ENCODE assay signal across 14 mouse cellular contexts in the genomic region with DNA sequence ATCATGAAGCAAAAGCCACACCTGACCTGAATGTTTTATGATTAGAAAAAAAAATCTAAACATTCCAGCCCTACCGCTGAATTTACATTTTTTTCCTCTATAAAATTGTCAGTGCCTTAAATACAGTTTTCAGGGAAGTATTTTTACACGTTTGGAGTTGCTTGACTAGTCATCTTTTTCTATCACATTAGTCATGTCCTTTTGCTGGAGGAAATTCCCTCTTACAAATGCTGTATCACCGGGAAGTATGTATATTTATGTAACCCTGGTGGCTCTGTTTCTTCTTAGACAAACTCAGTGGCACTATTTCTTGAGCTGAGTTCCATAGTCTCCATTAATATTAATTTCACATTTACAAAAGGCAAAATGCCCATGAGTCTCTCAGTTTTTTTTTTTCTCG.
"Had no signal": no experiment of that assay in that cellular context is flagged by ENCODE, and none has a peak within 500 bp of the region (broad histone marks: within the 10 kb centered on the region; RNA-seq: fewer than 3 reads in every experiment).

No protein-coding gene starts in this region.

- H3K9me3 ChIP-seq: midbrain, embryonic 13.5 days; midbrain, embryonic 15.5 days; neural tube, embryonic 12.5 days; stomach, embryonic 15.5 days had no signal

- DNase-seq: lung, adult 18-20 months; lung, embryonic 14.5 days; lung, postnatal 10 days; lung, postnatal 4 days; right cerebral cortex, postnatal 14 days; thymus, adult 2 months; thymus, postnatal 25 days; thymus, postnatal 4 days had no signal

- H3K27me3 ChIP-seq: midbrain, embryonic 13.5 days; midbrain, embryonic 15.5 days; neural tube, embryonic 12.5 days; stomach, embryonic 15.5 days had no signal

- H3K27ac ChIP-seq: midbrain, embryonic 13.5 days; midbrain, embryonic 15.5 days; neural tube, embryonic 12.5 days; stomach, embryonic 15.5 days; stomach, postnatal 0 days had no signal

- H3K4me1 ChIP-seq: midbrain, embryonic 13.5 days; midbrain, embryonic 15.5 days; neural tube, embryonic 12.5 days; stomach, embryonic 15.5 days had no signal

- H3K36me3 ChIP-seq: midbrain, embryonic 13.5 days; midbrain, embryonic 15.5 days; neural tube, embryonic 12.5 days; stomach, embryonic 15.5 days had no signal

- H3K4me3 ChIP-seq: midbrain, embryonic 13.5 days; midbrain, embryonic 15.5 days; neural tube, embryonic 12.5 days; stomach, embryonic 15.5 days had no signal

- H3K9ac ChIP-seq: lung, embryonic 14.5 days; midbrain, embryonic 13.5 days; midbrain, embryonic 15.5 days; neural tube, embryonic 12.5 days; stomach, embryonic 15.5 days had no signal

- H3K4me2 ChIP-seq: lung, embryonic 14.5 days; midbrain, embryonic 11.5 days; midbrain, embryonic 13.5 days; midbrain, embryonic 15.5 days; neural tube, embryonic 12.5 days; stomach, embryonic 15.5 days had no signal
